Mouse (Mus musculus): ENCODE measurements around the gene Cngb1. TPM values are rescaled to one million over a fixed set of nuclear protein-coding genes. Genes with fewer than 3 reads are reported as not detected.
"Not testable (repeated sequence)": the region's sequence is repeated elsewhere in the genome, so short reads cannot be mapped to it uniquely, and the experiment has no call there.

Cngb1 gene
- polyA plus RNA-seq, 1 experiment from 2014 or later: 1.2 TPM

DNA sequence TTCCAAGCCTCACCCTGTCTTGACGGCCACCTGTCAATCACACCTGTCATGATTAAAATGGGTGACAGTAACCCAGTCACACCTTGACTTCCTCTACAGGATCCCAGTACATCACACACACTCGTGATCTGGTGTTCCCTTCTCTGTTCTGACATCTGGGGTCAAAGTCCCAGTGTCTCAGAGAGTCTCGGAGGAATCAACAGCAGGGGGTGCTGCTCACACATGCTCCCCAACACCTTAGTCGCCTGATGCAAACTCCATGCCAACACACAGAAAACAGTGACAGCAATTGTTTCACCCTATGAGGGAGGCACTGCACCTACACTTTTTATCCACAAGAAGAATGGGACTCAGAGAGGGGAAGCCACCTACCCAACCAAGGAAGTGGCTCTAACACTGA, 56.5 kb downstream of the Cngb1 start:
- DNase-seq (ENCODE audit: low spot score): peak; percentile 73

DNA sequence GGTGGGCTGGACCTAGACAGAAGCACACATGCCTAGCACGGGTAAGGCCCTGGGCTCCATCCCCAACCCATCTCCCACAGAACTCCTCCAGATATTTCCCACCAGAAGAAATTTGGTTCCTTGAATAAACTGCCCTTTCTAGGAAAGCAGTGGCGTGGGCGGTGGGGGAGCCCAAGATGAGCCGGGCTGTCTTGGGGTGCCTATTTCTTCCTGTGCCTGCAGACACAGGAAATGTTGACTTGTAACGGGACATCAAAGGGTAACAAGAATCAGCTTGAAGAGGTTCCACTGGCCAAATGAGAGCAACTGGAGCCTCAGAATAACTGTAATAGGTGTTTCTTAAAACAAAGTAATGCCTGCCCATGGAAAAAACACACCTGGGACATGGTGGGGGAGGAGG, 59.1 kb downstream of the Cngb1 start:
- peak; percentile 57 for DNase-seq (ENCODE audit: low spot score)

DNA sequence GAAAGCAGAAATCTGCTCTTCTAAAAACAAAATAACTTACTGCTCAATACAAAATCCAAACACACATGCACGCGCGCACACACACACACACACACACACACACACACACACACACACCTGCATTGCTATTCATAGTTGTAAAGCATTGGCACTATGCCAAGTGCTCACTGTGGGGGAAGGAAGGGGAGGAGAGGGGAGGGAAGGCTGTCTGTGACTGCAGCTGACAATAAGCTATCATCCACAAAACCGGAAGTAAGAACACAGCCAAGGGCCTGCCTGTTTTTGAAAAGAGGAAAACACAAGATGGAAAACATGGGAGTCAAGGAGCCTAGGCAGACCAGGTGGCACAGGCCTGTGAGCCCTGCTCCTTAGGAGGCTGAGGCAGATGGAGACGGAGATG, 61.2 kb downstream of the Cngb1 start:
- peak; percentile 93 for DNase-seq (ENCODE audit: low spot score)

DNA sequence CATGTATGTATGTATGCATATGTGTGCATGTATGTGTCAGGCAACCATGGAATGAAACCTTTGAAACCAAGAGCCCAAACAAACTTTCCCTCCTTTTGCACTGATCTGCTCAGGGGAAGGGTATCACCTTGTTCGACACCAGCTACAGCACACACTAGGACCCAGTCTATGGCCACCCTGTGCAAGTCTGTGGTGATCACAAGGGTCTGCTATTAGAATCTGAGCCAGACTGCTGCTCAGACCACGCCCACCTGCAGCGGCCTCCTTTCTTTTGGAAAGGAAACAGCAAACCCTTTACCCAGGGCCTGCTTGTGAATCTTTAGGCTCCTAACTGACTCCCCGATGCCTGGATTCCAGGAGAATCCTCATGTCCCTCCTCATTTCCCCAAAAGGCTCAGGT, 62.5 kb downstream of the Cngb1 start:
- DNase-seq (ENCODE audit: low spot score): no peak

DNA sequence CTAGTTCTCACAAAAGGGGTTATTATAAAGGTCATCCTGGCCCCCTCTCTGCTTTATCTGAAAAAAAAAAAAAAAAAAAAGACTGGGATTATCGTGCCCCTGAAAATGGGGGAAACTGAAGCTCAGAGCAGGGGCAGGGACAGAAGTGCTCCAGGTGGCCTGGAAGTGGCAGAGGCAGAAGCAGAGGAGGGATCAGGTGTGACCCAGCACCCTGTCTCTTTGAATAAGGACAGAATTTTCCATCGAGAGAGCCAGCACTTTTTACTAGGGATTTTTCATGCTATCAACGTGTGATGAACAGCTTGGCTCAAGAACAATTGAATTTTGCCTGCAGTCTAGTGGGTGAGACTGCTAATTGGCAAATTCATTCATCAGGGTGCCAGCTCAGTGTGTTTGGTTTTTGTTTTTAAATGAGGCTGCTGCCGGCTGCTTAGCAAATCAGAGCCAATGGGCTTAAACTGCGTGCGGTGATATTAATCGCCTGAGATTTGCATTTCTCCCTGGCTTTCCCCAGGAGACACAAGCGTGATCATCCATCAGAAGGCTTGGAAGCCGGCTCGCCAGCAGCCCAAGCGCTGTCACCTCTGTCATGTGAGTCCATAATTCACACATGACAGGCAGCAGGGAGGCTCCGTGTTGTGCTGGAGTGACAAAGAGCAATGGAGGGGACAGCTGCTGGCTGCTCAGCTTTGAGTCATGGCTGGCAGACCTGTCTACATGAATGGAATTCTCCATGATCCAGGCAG, 63.4 kb downstream of the Cngb1 start:
- no peak for DNase-seq (ENCODE audit: low spot score)

DNA sequence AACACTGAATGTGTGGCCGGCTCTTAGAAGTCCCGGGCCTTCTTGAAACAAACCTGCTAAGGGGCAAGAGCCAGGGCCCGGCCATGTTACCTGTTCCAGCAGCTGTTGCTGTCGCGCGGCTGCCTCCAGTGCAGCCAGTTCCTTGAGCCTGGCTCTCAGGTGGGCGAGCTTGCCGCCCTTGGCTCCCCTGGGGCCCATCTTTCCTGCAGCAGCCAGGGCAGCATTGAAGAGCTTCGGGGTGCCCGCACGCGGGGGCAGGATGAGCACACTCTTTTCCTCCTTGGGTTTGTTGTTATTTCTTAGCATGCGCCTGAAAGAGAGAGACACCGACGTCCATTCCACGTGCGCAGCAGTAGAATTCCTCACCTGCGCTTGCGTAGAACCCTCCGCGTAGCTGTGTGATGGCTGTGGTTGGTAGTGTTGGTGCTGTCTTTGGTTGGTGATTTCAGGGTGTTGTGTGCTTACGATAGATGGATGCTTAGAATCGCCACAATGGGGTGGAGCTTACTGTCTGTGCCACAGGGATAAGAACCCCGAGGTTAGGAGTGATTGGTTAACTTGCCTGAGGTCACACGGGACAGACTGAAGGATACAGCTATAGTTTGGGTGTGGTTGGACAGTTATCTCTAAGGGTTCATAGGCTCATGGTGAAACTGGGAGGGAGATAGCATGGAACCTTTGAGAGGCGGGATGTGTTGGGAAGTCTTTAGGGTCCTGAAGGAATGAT, 64.1 kb downstream of the Cngb1 start:
- no peak for DNase-seq (ENCODE audit: low spot score)

DNA sequence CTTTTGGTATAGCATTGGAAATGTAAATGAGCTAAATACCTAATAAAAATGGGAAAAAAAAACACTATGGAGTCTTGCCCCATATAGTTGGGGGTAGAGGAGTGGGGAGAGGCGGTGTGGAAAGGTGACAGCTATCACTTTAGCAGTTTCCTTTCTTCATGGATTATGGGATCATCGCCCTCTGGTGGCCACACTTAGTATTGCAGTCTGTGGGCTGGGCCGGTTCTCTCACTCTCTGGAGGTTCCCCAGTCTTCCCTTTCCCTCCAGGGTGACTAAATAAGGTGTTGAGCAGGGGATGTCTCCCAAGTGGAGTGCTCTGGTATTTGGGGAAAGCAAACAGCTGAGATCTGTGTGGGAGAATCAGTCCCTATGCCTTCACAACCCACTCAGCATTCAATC, 70.7 kb downstream of the Cngb1 start:
- peak; percentile 72 for DNase-seq (ENCODE audit: low spot score)

DNA sequence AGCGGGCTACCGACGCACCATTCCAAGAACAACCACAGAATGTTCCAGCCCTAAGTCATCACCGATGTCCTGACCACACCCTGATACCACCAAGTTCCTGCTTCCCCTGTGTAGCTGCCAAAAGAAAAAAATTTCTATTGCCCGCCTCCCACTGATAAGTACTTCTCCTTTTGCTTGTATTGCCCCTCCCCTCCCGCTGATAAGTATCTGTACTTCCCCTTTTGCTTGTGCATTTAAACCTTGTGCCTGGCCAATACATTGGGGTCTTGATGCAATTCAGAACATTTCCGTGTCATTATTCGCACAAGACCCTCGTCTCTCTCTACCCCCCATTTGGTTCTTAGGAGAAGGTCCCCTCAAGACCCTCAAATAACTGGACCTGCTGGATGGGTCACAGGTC, 76.3 kb downstream of the Cngb1 start:
- DNase-seq (ENCODE audit: low spot score): not testable (repeated sequence)

DNA sequence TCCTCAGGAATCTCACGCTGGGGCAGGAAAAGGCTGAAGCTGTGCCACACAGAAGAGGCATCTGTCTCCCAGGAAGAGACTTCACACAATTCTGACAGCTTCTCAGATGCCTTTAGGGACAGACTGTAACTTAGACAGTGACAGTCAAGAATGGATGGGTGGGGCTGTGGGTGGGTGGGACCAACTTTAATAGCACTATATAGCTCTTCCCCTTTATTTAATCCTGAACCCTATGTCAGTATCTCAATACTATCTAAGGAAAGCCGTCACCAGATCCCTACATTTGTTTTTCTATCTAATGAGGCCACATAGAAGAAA, 79.3 kb downstream of the Cngb1 start:
- DNase-seq (ENCODE audit: low spot score): no peak

DNA sequence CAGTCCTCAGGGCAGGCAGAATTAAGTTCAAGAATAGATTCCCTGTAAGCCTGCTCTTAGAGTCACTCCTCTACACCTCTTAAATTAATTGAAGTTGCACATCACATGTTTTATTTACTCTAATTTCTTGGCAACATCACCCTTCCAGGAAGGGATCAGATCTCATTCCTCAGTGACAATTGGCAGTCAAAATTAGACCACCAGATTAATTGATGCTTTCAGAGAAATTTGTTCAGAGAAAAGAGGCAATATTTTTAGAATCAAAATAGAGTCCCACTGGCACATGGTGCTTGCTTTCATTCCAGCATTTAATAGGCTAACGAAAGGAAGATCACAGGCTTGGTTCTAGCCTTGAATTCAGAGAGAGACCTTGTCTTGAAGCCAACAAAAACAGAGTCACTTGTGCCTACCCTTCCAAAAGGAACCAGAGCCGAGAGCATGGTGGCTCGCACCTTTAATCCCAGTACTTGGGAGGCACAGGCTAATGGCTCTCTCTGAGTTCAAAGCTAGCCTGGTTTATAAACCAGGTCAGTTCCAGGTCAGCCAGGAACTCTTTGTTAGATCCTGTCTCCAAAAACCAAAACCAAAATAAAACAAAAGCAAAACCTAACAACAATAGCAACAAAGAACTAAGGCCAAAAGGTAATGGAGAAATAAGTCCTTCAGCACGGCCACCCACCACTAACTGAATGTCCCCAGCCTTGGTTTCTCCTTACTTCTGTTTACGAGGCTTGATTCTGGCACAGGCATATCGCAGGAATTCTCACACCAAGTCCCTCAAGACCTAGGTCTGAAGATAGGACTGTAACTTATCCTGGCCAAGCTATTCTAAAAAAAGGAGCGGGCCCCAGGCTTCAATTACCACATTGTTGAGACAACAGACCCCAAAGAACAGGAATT, 79.9 kb downstream of the Cngb1 start:
- DNase-seq (ENCODE audit: low spot score): no peak

DNA sequence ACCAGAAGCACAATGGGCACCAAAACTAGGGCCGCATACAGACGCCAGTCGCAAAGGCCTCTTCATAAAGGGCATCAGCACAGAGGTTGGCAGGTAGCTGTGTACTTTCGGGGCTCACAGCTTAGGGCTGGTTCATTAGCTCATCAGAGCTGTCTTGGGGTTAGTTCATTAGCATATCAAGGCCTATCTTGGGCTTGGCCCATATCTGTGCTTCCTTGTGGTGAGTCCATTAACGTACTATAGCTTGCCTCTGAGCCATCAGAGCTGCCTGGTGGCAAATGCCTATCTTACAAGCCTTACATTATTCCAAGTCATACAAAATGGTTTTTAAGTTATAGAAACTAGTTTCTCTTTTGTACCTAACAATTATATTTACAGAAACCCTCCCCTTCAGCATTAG, 82.4 kb downstream of the Cngb1 start:
- DNase-seq (ENCODE audit: low spot score): no peak

DNA sequence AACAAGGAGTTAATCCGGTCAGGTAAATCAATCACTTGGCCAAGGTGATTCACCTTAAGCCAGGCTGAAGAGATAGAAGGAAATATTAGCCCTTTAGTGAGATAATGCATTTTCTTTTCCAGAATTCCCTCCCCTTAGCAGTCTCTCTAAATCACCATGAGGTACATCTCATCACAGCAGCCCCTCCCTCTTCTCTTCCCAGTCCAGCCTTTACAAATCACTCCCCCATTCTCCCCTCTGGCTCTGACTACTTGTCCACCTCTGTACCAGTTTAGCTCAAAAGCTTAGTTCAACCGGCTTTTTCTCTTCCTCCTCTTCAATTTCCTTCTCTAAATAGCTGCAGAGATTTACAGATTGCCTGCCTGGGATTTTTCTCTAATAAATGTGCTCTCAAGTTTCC, 85.3 kb downstream of the Cngb1 start:
- DNase-seq (ENCODE audit: low spot score): no peak

DNA sequence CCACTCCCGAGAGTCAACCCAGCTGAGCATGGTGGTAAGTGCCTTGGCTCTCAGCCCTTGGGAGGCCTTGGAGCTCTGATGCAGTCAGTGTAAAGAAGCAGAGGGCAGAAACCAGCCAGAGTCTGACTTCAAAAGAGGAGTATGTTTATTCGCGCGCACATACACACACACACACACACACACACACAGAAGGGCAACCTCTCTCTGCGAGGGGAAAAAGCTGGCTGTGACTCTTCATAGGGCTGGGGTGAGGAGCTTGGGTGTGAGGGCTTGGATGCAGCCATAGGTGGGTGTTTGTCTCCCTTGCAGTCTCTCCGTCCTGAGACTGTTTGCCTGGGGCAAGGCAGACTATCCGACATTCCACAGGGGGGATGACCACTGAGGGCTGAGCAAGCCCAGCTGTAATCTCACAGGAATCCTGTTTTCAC, 85.8 kb downstream of the Cngb1 start:
- no peak for DNase-seq (ENCODE audit: low spot score)

DNA sequence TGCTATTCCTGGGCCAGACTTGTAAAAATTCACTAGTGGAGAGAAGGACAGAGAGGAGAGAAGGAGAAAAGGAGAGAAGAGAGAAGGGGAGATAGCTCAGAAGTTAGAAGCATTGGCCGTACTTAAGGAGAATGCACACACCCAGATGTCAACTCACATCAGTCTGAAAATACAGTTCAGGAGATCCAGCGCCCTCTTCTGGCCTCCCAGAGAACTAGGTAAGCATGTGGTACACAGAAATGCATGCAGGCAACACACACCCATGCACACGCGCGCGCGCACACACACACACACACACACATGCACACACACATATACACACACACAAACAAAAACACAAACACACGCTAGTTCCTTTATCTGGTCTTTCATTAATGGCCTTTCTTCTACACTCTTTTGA, 86.8 kb downstream of the Cngb1 start:
- no peak for DNase-seq (ENCODE audit: low spot score)

DNA sequence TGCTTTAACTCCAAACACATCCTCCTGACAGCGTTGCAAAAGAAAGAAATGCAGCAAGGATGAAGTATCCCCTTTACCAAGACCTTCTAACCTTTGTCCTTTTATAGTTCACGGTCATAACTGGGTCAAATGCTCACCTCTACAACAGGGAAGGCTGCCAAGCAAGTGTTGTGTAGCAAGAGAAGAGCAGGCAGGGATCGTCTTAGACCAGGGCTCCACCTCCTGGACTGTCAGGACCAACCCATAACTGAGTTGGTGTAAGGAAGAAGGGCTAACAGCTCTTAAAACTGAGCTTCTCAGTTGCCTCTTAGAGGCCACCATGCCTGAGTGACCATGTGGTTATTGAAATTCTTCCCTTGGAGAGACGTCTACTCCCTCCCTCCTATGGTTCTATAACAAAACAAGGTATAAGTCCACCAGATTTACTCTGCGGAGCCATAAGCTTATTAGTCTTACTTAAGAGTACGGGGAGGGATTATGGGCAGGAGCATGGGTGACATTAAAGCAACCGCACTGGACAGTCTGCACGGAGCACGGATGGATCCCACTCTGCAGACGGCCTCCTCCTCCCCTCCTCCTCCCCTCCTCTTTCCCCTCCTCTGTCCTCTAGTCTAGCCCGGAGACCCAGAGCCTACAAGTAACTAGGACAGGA, 90.5 kb downstream of the Cngb1 start:
- DNase-seq (ENCODE audit: low spot score): no peak

DNA sequence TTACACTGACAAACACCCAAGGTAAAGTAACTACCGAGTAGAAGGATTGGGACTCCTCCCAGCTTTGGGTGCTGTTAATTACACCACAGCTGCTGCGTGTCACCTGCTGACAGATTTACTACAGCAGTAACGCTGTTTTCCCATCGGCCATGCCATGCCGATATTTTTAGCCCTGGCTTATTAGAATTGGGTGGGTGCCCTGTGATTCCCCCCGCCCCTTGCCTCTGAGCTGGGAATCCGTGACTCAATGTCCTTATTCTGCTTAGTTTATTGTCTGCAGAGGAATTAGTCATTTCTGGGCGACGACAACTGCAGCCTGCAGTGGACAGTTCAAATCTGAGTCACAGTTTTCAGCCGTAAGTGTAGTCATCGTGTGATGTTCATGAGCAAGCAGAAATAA, 96.5 kb downstream of the Cngb1 start:
- no peak for DNase-seq (ENCODE audit: low spot score)

DNA sequence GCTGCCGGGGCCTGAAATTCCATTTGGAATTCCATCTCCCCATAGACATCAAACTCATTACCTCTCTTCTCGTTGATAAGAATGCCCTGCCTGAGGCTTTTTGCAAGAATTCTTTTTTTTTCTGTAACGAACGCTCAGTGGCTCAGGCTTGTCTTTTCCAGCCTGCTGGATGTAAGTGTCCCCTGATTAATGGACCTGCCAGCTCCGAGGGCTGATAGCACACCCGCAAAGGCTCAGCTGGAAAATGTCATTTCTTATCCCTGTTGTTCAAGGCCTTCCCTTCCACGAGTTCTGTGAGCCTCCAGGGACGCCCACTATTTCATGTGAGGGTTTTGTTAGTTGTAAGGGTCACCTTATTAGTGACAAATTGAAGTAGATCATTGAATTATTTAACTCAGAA, 100.4 kb downstream of the Cngb1 start:
- DNase-seq (ENCODE audit: low spot score): no peak

DNA sequence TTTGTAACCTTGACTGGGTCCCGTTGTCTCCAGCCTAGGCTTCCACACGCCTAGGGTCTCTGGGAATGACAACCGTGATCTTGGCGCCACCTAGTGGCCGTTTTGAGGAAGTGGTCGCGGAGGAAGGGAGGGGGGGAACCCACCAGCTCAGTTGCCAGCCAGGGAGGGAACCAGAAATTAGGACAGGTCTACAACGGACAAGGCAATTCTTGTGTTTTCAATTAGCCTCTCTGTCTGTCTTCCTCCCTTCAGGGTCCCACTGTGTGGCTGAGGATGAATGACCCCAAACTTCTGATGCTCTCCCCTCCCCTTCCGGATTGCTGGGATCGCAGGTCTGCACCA, 102.4 kb downstream of the Cngb1 start:
- peak; percentile 74 for DNase-seq (ENCODE audit: low spot score)

DNA sequence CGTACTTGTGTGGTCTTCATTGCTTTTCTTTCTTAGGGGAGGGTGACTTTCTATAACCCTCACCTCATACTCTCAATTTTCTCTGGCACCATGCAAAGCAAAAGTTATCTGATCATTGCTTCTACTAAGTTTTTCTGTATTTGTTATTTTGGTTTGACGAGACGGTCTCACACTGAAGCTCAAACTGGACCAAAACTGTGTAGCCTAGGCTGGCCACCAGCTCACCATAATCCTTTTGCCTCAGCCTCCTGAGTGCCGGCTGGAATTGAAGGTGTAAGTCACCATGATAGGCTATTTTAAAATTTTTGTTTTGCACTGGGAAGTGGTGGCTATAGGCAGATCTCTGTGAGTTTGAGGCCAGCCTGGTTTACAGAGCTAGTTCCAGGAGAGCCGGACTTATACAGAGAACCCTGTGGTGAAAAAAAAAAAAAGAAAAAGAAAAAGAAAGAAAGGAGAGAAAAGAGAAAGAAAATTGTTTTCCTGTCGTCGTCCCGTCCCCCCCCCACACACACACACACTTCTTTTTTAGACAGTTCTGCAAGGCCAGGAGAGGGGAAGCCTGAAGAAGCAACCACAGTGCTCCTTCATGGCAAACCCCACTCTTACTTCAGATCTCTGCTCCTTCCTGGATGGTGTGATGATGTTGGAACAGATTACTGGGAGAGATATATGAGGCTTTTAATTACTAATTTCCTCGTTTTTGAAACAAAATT, 102.9 kb downstream of the Cngb1 start:
- no peak for DNase-seq (ENCODE audit: low spot score)

DNA sequence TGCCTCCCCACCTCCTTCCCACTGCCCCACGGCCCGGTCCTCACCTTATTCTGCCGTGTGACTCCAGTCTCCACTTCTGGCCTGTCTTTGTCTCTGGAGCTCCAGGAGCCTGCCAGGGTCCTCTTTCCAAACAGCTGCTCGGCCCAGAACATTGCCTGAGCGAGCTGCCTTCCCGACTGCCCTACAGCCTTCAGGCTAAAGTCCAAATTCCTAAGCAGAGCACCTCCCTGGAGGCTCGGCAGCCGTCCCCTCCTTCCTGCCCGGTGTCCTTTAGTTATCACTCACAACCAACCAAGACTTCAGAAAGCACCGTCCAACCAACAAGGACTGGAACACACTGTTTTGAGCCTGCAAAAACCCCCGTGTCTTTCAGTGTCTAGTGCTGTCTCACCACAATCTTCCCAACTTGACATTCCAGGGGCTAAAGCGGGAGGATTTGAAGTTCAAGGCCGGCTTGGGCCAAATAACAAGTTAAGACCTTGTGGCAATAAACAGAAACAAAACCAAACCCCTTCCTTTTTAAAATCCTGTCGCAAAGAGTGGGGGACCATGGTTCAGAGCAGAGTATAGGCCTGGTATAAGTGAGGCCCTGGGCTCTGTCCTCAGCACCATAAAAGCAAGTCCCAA, 103.6 kb downstream of the Cngb1 start, which contains the start of gene Kifc3:
Gene Kifc3, minus strand, starts transcription at position 164 of the 627 bp plus-strand sequence.
- no peak for DNase-seq (ENCODE audit: low spot score)
